Mouse (Mus musculus) heart, embryonic 12.5 days (tissue): Measurements from ENCODE around the gene Ppm1h. TPM values are rescaled to one million over a fixed set of nuclear protein-coding genes. Genes with fewer than 3 reads are reported as not detected.

Experiments
- ATAC-seq: fragments of 200-750 bp; cut with Nextera tagmentation; 2 replicates; pipeline ENCODE4 v1.8.0; 2017; ENCODE audit warnings: moderate TSS enrichment, moderate library complexity; ENCODE audit not compliant: insufficient number of reproducible peaks, low FRiP score
- H3K27ac ChIP-seq: fragments of 300-500 bp; sonication (generic); 2 replicates; pipeline ENCODE4 v1.5.1; 2016; ENCODE audit warnings: mild to moderate bottlenecking, moderate library complexity; ENCODE audit not compliant: poor library complexity, severe bottlenecking
- H3K27me3 ChIP-seq: fragments of 300-500 bp; sonication (generic); replicated peaks from 2 replicates; pipeline ENCODE4 v1.6.1; 2016; ENCODE audit warnings: mild to moderate bottlenecking, moderate library complexity
- H3K36me3 ChIP-seq: fragments of 300-500 bp; sonication (generic); 2 replicates; pipeline ENCODE4 v1.6.1; 2016; ENCODE audit warnings: mild to moderate bottlenecking, moderate library complexity
- H3K4me1 ChIP-seq: fragments of 300-500 bp; sonication (generic); replicated peaks from 2 replicates; pipeline ENCODE4 v1.6.1; 2016; ENCODE audit warnings: mild to moderate bottlenecking
- H3K4me2 ChIP-seq: fragments of 300-500 bp; sonication (generic); 2 replicates; pipeline ENCODE4 v1.6.1; 2016; ENCODE audit warnings: mild to moderate bottlenecking, moderate library complexity
- H3K4me3 ChIP-seq: fragments of 300-500 bp; sonication (generic); 2 replicates; pipeline ENCODE4 v1.5.1; 2016; ENCODE audit warnings: mild to moderate bottlenecking
- H3K9ac ChIP-seq: fragments of 300-500 bp; sonication (generic); 2 replicates; pipeline ENCODE4 v1.6.1; 2016; ENCODE audit warnings: mild to moderate bottlenecking, moderate library complexity
- H3K9me3 ChIP-seq: fragments of 300-500 bp; sonication (generic); replicated peaks from 2 replicates; pipeline ENCODE4 v1.6.1; 2016; ENCODE audit warnings: mild to moderate bottlenecking, moderate library complexity
- whole genome bisulfite sequencing: fragments of 180-500 bp; shearing (Covaris S2); methylation state at CpG from one replicate; pipeline ENCODE4 v1.1.7; 2016; 5-methylcytosine and 5-hydroxymethylcytosine counted together
- polyA plus RNA-seq: library from polyadenylated mRNA; unstranded; fragments of >200 nt; fragmentation: Nextera tagmentation; extraction: Ambion mirVana; gene quantifications from 2 replicates; pipeline ENCODE4 v1.2.1, GENCODE M21; 2016

The Ppm1h gene
- polyA plus RNA-seq, 1 experiment from 2014 or later: 4.2 TPM

DNA sequence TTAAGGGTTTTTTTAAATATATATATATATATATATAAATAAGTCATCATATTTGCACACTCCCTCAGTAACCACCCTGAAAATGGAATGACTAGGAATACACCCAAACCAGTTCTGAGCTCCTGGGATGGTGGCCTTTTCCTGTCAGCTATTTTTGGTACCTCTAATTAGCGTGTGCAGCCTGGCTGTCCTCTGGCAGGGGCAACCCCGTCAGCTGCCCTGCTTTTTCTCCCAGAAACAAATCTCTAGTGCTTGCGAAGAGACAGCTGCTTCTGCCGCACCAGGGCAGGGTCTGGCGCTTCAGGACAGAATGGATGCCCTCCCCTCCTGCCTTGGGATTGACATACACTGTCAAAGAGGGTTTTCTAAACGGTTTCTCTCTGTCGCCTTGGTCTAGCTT, 166.9 kb downstream of the Ppm1h start:
- peaks cover 38% of the 10 kb centered on the region for H3K4me1 ChIP-seq
- H3K9ac ChIP-seq: no peak overlapping the region
- no peak overlapping the region for H3K4me3 ChIP-seq
- H3K27me3 ChIP-seq: no peaks in the 10 kb centered on the region
- H3K9me3 ChIP-seq: 0 out of 2 replicates have a peak, but pooled peaks cover 10% of the 10 kb centered on the region
- ATAC-seq: no peak
- H3K4me2 ChIP-seq: peak overlapping the region; percentile 36
- 37% methylated on average over 7 of the region's 7 CpGs for WGBS
- H3K27ac ChIP-seq: peak overlapping the region; percentile 53; the same call in 1 of the 2 replicates
- H3K36me3 ChIP-seq: no peaks in the 10 kb centered on the region

DNA sequence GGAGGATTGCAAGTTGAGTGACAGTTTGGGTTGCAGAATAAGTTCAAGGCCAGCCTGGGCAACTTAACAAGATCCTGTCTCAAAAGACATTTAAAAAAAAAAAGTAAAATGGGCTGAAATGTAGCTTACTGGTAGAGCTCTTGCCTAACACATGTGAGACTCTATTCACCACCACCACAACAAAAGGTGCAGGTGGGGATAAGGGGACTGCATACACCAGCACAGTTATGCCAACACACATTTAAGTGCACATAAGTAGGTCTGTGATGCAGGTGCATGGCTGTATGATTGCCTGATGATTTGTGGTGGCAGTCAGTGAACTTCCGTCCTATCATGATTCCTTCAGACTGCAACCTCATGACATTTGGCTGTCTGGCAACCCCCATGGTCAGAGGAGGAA, 167.9 kb downstream of the Ppm1h start:
- no peak for ATAC-seq
- WGBS: 84% methylated on average over 1 of the region's 1 CpGs
- peaks cover 38% of the 10 kb centered on the region for H3K4me1 ChIP-seq
- H3K4me2 ChIP-seq: no peak overlapping the region
- H3K9ac ChIP-seq: no peak overlapping the region
- H3K4me3 ChIP-seq: no peak overlapping the region
- H3K36me3 ChIP-seq: no peaks in the 10 kb centered on the region
- no peak overlapping the region for H3K27ac ChIP-seq
- 0 out of 2 replicates have a peak, but pooled peaks cover 4% of the 10 kb centered on the region for H3K9me3 ChIP-seq
- H3K27me3 ChIP-seq: no peaks in the 10 kb centered on the region

GRCm38 (mm10) chr10:122848020-122848457, 169.5 kb downstream of the Ppm1h start:
- H3K9ac ChIP-seq: no peak overlapping the region
- 60% methylated on average over 2 of the region's 2 CpGs for WGBS
- no peaks in the 10 kb centered on the region for H3K27me3 ChIP-seq
- H3K27ac ChIP-seq: no peak overlapping the region
- H3K9me3 ChIP-seq: no peaks in the 10 kb centered on the region
- H3K36me3 ChIP-seq: no peaks in the 10 kb centered on the region
- ATAC-seq: no peak
- H3K4me1 ChIP-seq: peaks cover 34% of the 10 kb centered on the region
- H3K4me2 ChIP-seq: no peak overlapping the region
- H3K4me3 ChIP-seq: no peak overlapping the region

DNA sequence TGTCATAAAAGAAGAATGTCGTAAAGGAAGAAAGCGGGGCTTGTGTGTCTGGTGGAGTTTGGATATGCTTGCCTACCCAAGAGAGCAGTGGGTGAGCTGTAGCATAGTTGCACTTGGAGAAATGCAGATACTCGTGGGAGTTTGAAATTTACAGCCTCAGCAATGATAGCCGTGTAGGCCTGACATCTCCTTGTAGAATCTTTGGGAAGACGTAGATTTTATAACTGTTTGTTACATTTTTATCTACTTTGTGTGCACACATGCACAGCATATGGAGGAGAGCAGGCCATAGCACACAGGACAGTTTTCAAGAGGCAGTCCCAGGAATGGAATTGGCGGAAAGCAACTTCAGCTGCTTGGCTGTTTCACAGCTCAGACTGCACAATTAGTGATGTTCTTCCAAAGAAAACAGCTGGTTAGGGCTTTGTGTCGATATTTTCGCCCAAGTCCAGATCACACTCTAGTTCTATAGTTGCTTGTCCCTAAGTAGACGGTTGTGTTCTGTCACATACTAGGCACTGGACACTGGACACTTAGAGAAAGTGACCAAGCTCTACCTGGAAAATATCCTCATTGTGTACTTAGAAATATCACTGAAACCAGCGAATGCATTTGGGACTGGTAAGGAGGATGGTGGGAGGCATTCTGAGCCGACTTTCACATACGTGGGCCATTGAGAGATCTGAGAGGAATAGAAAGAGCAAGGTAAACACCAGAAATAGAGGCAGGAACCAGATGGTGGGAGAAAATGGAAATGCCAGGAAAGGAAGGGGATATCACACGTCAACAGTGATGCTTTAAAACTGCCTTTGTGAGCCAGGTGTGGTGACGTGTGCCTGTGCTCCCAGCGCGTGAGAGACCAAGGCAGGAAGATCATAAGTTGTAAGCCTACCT, 173.0 kb downstream of the Ppm1h start:
- WGBS: 79% methylated on average over 16 of the region's 16 CpGs
- no peaks in the 10 kb centered on the region for H3K36me3 ChIP-seq
- peaks cover 50% of the 10 kb centered on the region for H3K4me1 ChIP-seq
- H3K4me2 ChIP-seq: no peak overlapping the region
- no peaks in the 10 kb centered on the region for H3K27me3 ChIP-seq
- H3K9me3 ChIP-seq: no peaks in the 10 kb centered on the region
- no peak overlapping the region for H3K9ac ChIP-seq
- ATAC-seq: no peak
- H3K27ac ChIP-seq: no peak overlapping the region
- no peak overlapping the region for H3K4me3 ChIP-seq

DNA sequence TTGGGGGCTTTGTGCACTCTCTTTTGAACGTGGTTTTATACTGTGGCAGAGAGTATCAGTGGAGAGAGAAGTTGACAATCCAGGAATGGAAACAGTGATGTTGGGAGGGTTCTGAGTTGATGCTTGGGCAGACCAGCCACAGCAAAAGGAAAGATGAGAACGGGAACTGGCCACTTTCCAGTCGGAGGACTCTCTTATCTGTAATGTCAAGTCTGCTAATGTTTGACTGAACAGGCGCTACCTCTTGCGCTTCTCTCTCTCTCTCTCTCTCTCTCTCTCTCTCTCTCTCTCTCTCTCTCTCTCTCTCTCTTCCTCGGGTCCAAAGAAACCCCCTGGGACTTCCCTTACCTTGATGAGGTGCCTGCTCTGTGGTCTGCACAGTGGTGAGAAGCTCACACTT, 176.0 kb downstream of the Ppm1h start:
- Histone ChIP-seq H3K27me3 (no peaks in the 10 kb centered on the region), H3K9me3 (no peaks in the 10 kb centered on the region), H3K9ac (0 out of 2 replicates have a peak overlapping the region, but pooled peaks have one; percentile 9), H3K36me3 (no peaks in the 10 kb centered on the region), H3K4me3 (no peak overlapping the region), H3K27ac (peak overlapping the region; percentile 93), H3K4me2 (peak overlapping the region; percentile 52), H3K4me1 (peaks cover 45% of the 10 kb centered on the region)
- 2% methylated on average over 6 of the region's 6 CpGs for WGBS
- peak; percentile 43; the same call in 1 of the 2 replicates for ATAC-seq

DNA sequence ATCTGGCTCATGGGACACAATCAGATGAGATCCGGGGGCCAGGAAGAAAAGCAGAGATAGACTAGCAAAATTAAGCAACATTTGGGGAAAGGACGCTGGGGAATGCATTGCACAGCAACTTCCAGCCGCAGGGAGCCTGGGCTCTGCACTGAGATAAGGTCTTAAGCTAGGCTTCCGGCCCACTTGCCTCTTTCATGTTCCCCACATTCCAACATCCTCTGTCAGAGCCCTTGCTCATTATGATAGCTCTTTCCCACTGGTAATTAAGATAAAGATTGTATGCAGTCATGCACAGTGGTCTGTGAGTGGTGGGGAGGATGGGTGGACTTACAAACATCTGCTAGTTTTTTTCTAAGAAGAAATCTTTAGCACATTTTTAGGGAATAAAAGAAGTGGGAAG, 176.6 kb downstream of the Ppm1h start:
- Histone ChIP-seq H3K36me3 (no peaks in the 10 kb centered on the region), H3K4me2 (peak overlapping the region; percentile 52), H3K27ac (peak overlapping the region; percentile 93), H3K9me3 (no peaks in the 10 kb centered on the region), H3K27me3 (no peaks in the 10 kb centered on the region), H3K4me1 (peaks cover 51% of the 10 kb centered on the region), H3K9ac (0 out of 2 replicates have a peak overlapping the region, but pooled peaks have one; percentile 9), H3K4me3 (0 out of 2 replicates have a peak overlapping the region, but pooled peaks have one; percentile 4)
- WGBS: 5% methylated on average over 4 of the region's 4 CpGs
- peak; percentile 70 for ATAC-seq

DNA sequence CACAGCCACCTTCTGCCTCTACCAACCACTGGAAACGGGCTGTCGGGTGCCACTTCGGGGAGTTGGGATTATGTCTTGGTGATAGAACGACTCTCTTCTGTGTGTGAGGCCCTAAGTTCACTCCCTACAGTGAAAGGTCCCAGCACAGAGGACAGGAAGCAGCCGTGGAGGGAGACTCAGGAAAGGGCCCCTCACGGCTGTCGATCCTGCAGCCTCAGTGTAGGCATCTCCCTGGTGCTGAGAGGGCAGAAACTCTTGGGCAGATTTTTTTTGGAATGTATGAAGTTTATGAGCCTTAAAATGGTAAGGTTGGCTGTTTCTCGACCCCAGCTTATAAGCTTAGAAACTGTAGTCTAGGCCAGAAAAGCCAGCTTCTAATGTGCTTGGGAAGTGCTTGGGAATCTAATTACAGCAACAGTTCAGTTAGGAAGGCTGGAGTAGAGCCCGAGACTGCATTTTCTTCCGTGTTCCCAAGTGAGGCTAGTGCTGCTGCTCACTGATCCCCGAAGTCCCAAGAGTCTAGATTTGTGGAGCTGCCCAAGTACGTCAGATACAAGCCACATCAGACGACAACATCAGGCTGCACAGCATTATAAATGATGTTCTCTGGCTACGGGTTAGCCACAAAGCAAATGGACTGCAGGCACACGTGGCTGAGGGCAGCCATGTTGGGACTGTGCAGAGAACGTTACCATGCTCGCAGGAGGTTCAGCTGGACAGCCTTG, 177.6 kb downstream of the Ppm1h start:
- Histone ChIP-seq H3K4me1 (peaks cover 55% of the 10 kb centered on the region), H3K36me3 (no peaks in the 10 kb centered on the region), H3K4me2 (no peak overlapping the region), H3K9ac (no peak overlapping the region), H3K4me3 (no peak overlapping the region), H3K27ac (peak overlapping the region; percentile 93), H3K27me3 (no peaks in the 10 kb centered on the region), H3K9me3 (no peaks in the 10 kb centered on the region)
- 59% methylated on average over 17 of the region's 17 CpGs for WGBS
- no peak for ATAC-seq

DNA sequence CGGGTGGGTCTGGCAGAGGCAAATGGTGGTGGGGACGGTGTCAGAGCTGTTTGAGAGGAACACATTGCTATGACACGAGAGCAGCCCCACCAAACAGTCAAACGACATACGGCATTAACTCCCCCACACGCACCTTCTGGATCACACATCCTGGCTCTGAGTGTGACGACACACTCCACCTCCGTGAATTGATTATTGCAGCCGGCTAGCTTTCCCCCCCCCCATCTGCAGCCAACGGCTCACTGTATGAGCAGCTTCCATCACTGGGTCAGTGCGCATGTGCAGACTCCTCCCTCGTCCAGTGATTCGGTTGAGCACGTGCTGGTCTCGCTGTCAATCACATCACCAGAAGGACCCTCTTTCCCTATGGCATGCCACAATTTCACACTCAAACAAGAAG, 178.6 kb downstream of the Ppm1h start:
- ATAC-seq: no peak
- H3K9me3 ChIP-seq: no peaks in the 10 kb centered on the region
- H3K4me2 ChIP-seq: no peak overlapping the region
- H3K36me3 ChIP-seq: no peaks in the 10 kb centered on the region
- 86% methylated on average over 15 of the region's 15 CpGs for WGBS
- peaks cover 55% of the 10 kb centered on the region for H3K4me1 ChIP-seq
- no peaks in the 10 kb centered on the region for H3K27me3 ChIP-seq
- no peak overlapping the region for H3K9ac ChIP-seq
- no peak overlapping the region for H3K27ac ChIP-seq
- no peak overlapping the region for H3K4me3 ChIP-seq

GRCm38 (mm10) chr10:122858904-122859641, 180.5 kb downstream of the Ppm1h start:
- H3K27ac ChIP-seq: peak overlapping the region; percentile 81
- H3K9ac ChIP-seq: no peak overlapping the region
- WGBS: 49% methylated on average over 8 of the region's 8 CpGs
- H3K36me3 ChIP-seq: no peaks in the 10 kb centered on the region
- no peak for ATAC-seq
- no peaks in the 10 kb centered on the region for H3K27me3 ChIP-seq
- H3K4me2 ChIP-seq: no peak overlapping the region
- no peak overlapping the region for H3K4me3 ChIP-seq
- H3K9me3 ChIP-seq: no peaks in the 10 kb centered on the region; the same call in 1 of the 2 replicates
- peaks cover 48% of the 10 kb centered on the region for H3K4me1 ChIP-seq

DNA sequence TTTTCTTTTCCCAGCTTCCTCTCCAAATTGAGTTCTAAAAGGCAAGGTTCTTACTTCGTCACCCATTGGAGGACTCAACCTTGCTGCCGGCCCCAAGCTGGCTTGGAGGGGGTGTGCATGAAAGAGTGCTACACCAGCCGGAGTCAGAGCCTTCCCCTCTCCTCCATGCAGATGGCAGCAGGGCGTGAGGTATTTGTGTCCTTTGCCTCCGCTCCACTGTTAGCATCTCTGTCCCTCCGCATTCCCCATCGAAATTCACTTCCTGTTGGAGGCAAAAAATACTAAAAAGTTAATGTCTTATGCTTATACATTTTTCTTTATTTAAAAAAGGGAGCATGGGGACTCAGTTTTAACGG, 181.1 kb downstream of the Ppm1h start:
- Histone ChIP-seq H3K9ac (no peak overlapping the region), H3K27me3 (no peaks in the 10 kb centered on the region), H3K4me2 (no peak overlapping the region), H3K9me3 (no peaks in the 10 kb centered on the region; the same call in 1 of the 2 replicates), H3K4me3 (no peak overlapping the region), H3K36me3 (no peaks in the 10 kb centered on the region), H3K4me1 (peaks cover 43% of the 10 kb centered on the region), H3K27ac (peak overlapping the region; percentile 81)
- no peak for ATAC-seq
- 48% methylated on average over 8 of the region's 8 CpGs for WGBS
